Mouse (Mus musculus) testis, adult 2 months (tissue): Measurements from ENCODE around the gene Acta2. TPM values are rescaled to one million over a fixed set of nuclear protein-coding genes. Genes with fewer than 3 reads are reported as not detected.

ENCODE experiments used
- H3K27ac ChIP-seq: fragments of 200-500 bp; 2 replicates; pipeline ENCODE4 v1.5.1; 2012; ENCODE audit warnings: low read depth, low read length; ENCODE audit not compliant: control insufficient read depth, insufficient read depth
- H3K27me3 ChIP-seq: fragments of 200-500 bp; 2 replicates; pipeline ENCODE4 v1.6.1; 2012; ENCODE audit warnings: mild to moderate bottlenecking, low read length, moderate library complexity; ENCODE audit not compliant: control insufficient read depth, insufficient read depth
- H3K36me3 ChIP-seq: fragments of 200-500 bp; 2 replicates; pipeline ENCODE4 v1.6.1; 2012; ENCODE audit warnings: mild to moderate bottlenecking, low read length; ENCODE audit not compliant: control insufficient read depth, insufficient read depth
- H3K4me1 ChIP-seq: fragments of 200-500 bp; 2 replicates; pipeline ENCODE4 v1.6.1; 2012; ENCODE audit warnings: low read length; ENCODE audit not compliant: control insufficient read depth, insufficient read depth
- H3K4me3 ChIP-seq: fragments of 200-500 bp; 2 replicates; pipeline ENCODE4 v1.5.1; 2012; ENCODE audit warnings: low read depth, mild to moderate bottlenecking, low read length, moderate library complexity, mixed read lengths; ENCODE audit not compliant: control insufficient read depth
- CTCF ChIP-seq: fragments of 200-500 bp; IDR thresholded peaks from 2 replicates; pipeline ENCODE4 v1.5.1; 2012; ENCODE audit warnings: low read depth, mild to moderate bottlenecking, inconsistent platforms, low read length, moderate library complexity; ENCODE audit not compliant: control insufficient read depth, insufficient read depth, insufficient replicate concordance
- POLR2A ChIP-seq: fragments of 200-500 bp; IDR thresholded peaks from 2 replicates; pipeline ENCODE4 v1.6.1; 2012; ENCODE audit warnings: low read depth, mild to moderate bottlenecking, inconsistent platforms, low read length, moderate library complexity; ENCODE audit not compliant: control insufficient read depth
- polyA plus RNA-seq: library from polyadenylated mRNA; depleted of rRNA; stranded (reverse); fragments of >200 nt; gene quantifications from 2 replicates; pipeline ENCODE4 v1.2.3, GENCODE M21; 2012; rRNA removed

Gene Acta2
- polyA plus RNA-seq, result 90.9 and 175 TPM in 2 replicates

- Histone ChIP-seq H3K27ac (peak within 1 kb of the TSS; percentile 72), H3K4me1 (0 out of 2 replicates have a peak, but pooled peaks cover 5% of the 10 kb centered on the region), H3K4me3 (peak within 1 kb of the TSS; percentile 54), H3K27me3 (no peaks in the 10 kb centered on the region), H3K36me3 (no peaks in the 10 kb centered on the region)
- TF ChIP-seq CTCF, result no peak
- peak; percentile 53; the same call in 1 of the 2 replicates for TF ChIP-seq POLR2A
Observed at GRCm38 (mm10) chr19:34254880-34255681, at the start of gene Acta2. Gene Acta2 (minus strand): TSS chr19:34255590.

- Histone ChIP-seq H3K27ac (no peak overlapping the region), H3K36me3 (no peaks in the 10 kb centered on the region), H3K4me3 (no peak overlapping the region), H3K27me3 (no peaks in the 10 kb centered on the region), H3K4me1 (no peaks in the 10 kb centered on the region)
- TF ChIP-seq CTCF (no peak), POLR2A (no peak)
Observed at GRCm38 (mm10) chr19:34304917-34305316, 49.5 kb upstream of the Acta2 start.

- H3K4me3 ChIP-seq, result no peak overlapping the region
- no peak for TF ChIP-seq CTCF
- no peak for TF ChIP-seq POLR2A
- no peaks in the 10 kb centered on the region for H3K36me3 ChIP-seq
- H3K27me3 ChIP-seq, result no peaks in the 10 kb centered on the region
- no peak overlapping the region for H3K27ac ChIP-seq
- no peaks in the 10 kb centered on the region for H3K4me1 ChIP-seq
Observed at GRCm38 (mm10) chr19:34300430-34300829, 45.0 kb upstream of the Acta2 start.

- Histone ChIP-seq H3K27ac (no peak overlapping the region), H3K27me3 (no peaks in the 10 kb centered on the region), H3K4me1 (no peaks in the 10 kb centered on the region), H3K4me3 (no peak overlapping the region), H3K36me3 (no peaks in the 10 kb centered on the region)
- TF ChIP-seq CTCF (no peak), POLR2A (no peak)
Observed at GRCm38 (mm10) chr19:34299229-34299628, 43.8 kb upstream of the Acta2 start.

- Histone ChIP-seq H3K4me3 (no peak overlapping the region), H3K27me3 (no peaks in the 10 kb centered on the region), H3K4me1 (no peaks in the 10 kb centered on the region), H3K27ac (no peak overlapping the region), H3K36me3 (no peaks in the 10 kb centered on the region)
- TF ChIP-seq CTCF (no peak), POLR2A (no peak)
Observed at GRCm38 (mm10) chr19:34298531-34298930, 43.1 kb upstream of the Acta2 start.

GRCm38 (mm10) chr19:34295442-34295841 lies 40.1 kb upstream of the Acta2 start:
- TF ChIP-seq POLR2A (no peak), CTCF (no peak)
- no peaks in the 10 kb centered on the region for H3K27me3 ChIP-seq
- no peak overlapping the region for H3K4me3 ChIP-seq
- H3K4me1 ChIP-seq, result peaks cover 4% of the 10 kb centered on the region
- H3K36me3 ChIP-seq, result no peaks in the 10 kb centered on the region
- no peak overlapping the region for H3K27ac ChIP-seq

GRCm38 (mm10) chr19:34293376-34293947 lies 38.1 kb upstream of the Acta2 start:
- TF ChIP-seq POLR2A, result no peak
- no peak for TF ChIP-seq CTCF
- no peak overlapping the region for H3K27ac ChIP-seq
- H3K27me3 ChIP-seq, result no peaks in the 10 kb centered on the region

More at GRCm38 (mm10) chr19:34293376-34293947, 38.1 kb upstream of the Acta2 start:
- peaks cover 5% of the 10 kb centered on the region for H3K4me1 ChIP-seq
- H3K4me3 ChIP-seq, result no peak overlapping the region
- H3K36me3 ChIP-seq, result no peaks in the 10 kb centered on the region
